Mouse (Mus musculus) ES-E14 (cell line): ENCODE measurements around the gene Mettl4.

Experiments
- CHD2 ChIP-seq: IDR thresholded peaks from 2 replicates; pipeline ENCODE4 v1.6.1; 2014; ENCODE audit warnings: mild to moderate bottlenecking, low read depth, low read length, inconsistent platforms
- HCFC1 ChIP-seq: IDR thresholded peaks from 2 replicates; pipeline ENCODE4 v1.6.1; 2012; ENCODE audit warnings: low read length, inconsistent platforms, borderline replicate concordance; ENCODE audit not compliant: insufficient read depth
- ZC3H11A ChIP-seq: IDR thresholded peaks from 2 replicates; pipeline ENCODE4 v1.6.1; 2012; ENCODE audit warnings: low read depth, mild to moderate bottlenecking, inconsistent platforms, low read length, borderline replicate concordance

DNA sequence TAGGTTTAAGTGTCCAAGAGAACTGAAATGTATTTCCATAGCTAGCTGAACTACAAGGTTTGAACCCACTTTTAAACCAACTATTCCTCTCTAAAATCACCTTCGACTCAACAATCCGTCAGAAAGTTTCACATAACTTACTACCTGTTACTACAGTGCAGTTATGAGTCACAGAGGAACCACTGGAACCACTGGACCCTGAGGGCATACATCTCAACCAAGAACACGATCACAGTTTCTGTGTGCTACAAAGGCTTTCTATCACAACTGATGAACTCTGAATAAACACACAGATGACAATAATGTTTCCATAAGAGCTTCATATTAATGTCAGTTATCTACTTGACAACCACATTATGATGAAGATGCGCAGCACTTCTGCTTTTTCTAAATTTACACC lies 11.6 kb downstream of the Mettl4 start:
- TF ChIP-seq HCFC1 = no peak
- TF ChIP-seq CHD2 = no peak
- TF ChIP-seq ZC3H11A = no peak
